Mouse (Mus musculus): ENCODE measurements around the gene Ctcfl. TPM values are rescaled to one million over a fixed set of nuclear protein-coding genes. Genes with fewer than 3 reads are reported as not detected.

Gene Ctcfl
- polyA plus RNA-seq, 1 experiment = not detected

- DNase-seq (ENCODE audit: low read depth) = no peak
- TF ChIP-seq CTCF (IDR thresholded peaks at IDR 0.05; ENCODE audit: borderline replicate concordance, extremely low read depth, insufficient read depth, insufficient read length) = no peak
- TF ChIP-seq POLR2A (IDR thresholded peaks at IDR 0.05; ENCODE audit: borderline replicate concordance, extremely low read depth, insufficient read depth, insufficient read length, poor library complexity, severe bottlenecking) = no peak
Observed at GRCm38 (mm10) chr2:173155907-173156306, 36.6 kb upstream of the Ctcfl start.

DNA sequence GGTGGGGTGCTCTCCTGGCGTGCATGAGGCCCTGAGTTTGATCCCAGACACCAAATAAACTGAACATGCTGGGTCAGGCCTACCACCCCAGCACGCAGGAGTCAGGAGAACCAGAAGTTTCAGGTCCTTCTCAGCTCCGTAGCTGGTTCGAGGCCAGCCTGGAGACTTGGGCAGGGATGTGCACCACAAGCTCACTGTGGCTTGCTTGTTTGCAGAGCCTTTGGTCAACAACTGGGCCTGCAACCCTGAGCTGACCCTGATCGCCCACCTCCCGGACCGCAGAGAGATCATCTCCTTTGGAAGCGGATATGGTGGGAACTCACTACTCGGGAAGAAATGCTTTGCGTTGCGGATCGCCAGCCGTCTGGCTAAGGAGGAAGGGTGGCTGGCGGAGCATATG lies 35.6 kb upstream of the Ctcfl start:
- TF ChIP-seq CTCF (IDR thresholded peaks at IDR 0.05; ENCODE audit: borderline replicate concordance, extremely low read depth, insufficient read depth, insufficient read length) (no peak), POLR2A (IDR thresholded peaks at IDR 0.05; ENCODE audit: borderline replicate concordance, extremely low read depth, insufficient read depth, insufficient read length, poor library complexity, severe bottlenecking) (no peak)
- DNase-seq (ENCODE audit: low read depth) = no peak

DNA sequence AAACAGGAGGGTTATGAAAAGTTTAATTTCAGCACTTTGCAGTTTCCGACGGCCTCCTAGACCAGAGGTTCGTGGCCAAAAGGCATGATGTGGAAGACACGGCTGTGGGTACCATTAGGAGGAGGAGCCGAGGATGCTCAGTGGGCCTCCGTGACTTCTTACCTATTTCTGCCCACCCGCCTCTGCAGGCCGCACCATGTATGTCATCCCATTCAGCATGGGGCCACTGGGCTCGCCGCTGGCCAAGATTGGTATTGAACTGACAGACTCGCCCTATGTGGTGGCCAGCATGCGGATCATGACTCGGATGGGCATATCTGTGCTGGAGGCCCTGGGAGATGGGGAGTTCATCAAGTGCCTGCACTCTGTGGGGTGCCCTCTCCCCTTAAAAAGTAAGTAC lies 35.2 kb upstream of the Ctcfl start:
- TF ChIP-seq CTCF (IDR thresholded peaks at IDR 0.05; ENCODE audit: borderline replicate concordance, extremely low read depth, insufficient read depth, insufficient read length) (no peak), POLR2A (IDR thresholded peaks at IDR 0.05; ENCODE audit: borderline replicate concordance, extremely low read depth, insufficient read depth, insufficient read length, poor library complexity, severe bottlenecking) (no peak)
- no peak for DNase-seq (ENCODE audit: low read depth)

DNA sequence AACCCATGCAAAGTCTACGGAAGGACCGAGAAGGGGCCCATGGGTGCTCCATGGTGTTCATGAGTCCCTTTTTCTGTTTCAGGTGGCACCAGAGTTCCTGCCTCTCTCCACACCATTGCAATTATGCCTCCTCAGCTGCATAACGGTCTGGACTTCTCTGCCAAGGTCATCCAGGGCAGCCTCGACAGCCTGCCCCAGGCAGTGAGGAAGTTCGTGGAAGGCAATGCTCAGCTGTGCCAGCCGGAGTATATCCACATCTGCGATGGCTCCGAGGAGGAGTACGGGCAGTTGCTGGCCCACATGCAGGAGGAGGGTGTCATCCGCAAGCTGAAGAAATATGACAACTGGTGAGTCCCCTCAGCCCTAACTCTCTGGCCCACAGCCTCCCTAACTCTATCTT lies 33.9 kb upstream of the Ctcfl start:
- TF ChIP-seq POLR2A (IDR thresholded peaks at IDR 0.05; ENCODE audit: borderline replicate concordance, extremely low read depth, insufficient read depth, insufficient read length, poor library complexity, severe bottlenecking) (no peak), CTCF (IDR thresholded peaks at IDR 0.05; ENCODE audit: borderline replicate concordance, extremely low read depth, insufficient read depth, insufficient read length) (no peak)

GRCm38 (mm10) chr2:173152436-173153151 lies 33.3 kb upstream of the Ctcfl start, which contains the start of gene Pck1:
Gene Pck1 (plus strand): TSS chr2:173153048.
- TF ChIP-seq CTCF (IDR thresholded peaks at IDR 0.05; ENCODE audit: borderline replicate concordance, extremely low read depth, insufficient read depth, insufficient read length) (no peak), POLR2A (IDR thresholded peaks at IDR 0.05; ENCODE audit: borderline replicate concordance, extremely low read depth, insufficient read depth, insufficient read length, poor library complexity, severe bottlenecking) (no peak)
- no peak for DNase-seq (ENCODE audit: low read depth)

More for the DNA sequence above, 33.9 kb upstream of the Ctcfl start:
- DNase-seq (ENCODE audit: low read depth) = no peak

- DNase-seq (ENCODE audit: low read depth) = no peak
- TF ChIP-seq CTCF (IDR thresholded peaks at IDR 0.05; ENCODE audit: borderline replicate concordance, extremely low read depth, insufficient read depth, insufficient read length) = no peak
- TF ChIP-seq POLR2A (IDR thresholded peaks at IDR 0.05; ENCODE audit: borderline replicate concordance, extremely low read depth, insufficient read depth, insufficient read length, poor library complexity, severe bottlenecking) = no peak
Observed at GRCm38 (mm10) chr2:173151784-173152284, 32.5 kb upstream of the Ctcfl start.

GRCm38 (mm10) chr2:173151352-173151751 lies 32.0 kb upstream of the Ctcfl start:
- no peak for DNase-seq (ENCODE audit: low read depth)
- no peak for TF ChIP-seq POLR2A (IDR thresholded peaks at IDR 0.05; ENCODE audit: borderline replicate concordance, extremely low read depth, insufficient read depth, insufficient read length, poor library complexity, severe bottlenecking)
- TF ChIP-seq CTCF (IDR thresholded peaks at IDR 0.05; ENCODE audit: borderline replicate concordance, extremely low read depth, insufficient read depth, insufficient read length) = no peak

DNA sequence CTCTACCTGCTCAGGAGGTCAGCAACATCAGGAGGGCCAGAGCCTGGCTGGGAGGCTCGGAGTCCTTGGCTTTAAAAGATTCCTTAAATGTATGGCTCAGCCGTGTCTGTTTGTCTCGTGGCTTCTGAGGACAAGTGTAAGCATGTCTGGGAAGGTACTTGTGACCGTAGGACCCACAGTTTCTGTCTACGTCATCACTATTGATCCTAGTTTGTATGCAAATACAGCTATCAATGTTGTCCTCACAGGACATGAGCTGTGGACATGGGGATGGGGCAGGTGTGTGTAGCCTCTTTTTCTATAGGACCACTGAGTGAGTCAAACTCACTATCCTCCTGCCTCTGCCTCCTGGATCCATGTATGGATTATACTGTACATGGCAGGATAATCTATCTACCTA lies 28.7 kb upstream of the Ctcfl start:
- TF ChIP-seq CTCF (IDR thresholded peaks at IDR 0.05; ENCODE audit: borderline replicate concordance, extremely low read depth, insufficient read depth, insufficient read length) (no peak), POLR2A (IDR thresholded peaks at IDR 0.05; ENCODE audit: borderline replicate concordance, extremely low read depth, insufficient read depth, insufficient read length, poor library complexity, severe bottlenecking) (no peak)
- DNase-seq (ENCODE audit: low read depth) = no peak

- no peak for TF ChIP-seq CTCF (IDR thresholded peaks at IDR 0.05; ENCODE audit: borderline replicate concordance, extremely low read depth, insufficient read depth, insufficient read length)
- no peak for TF ChIP-seq POLR2A (IDR thresholded peaks at IDR 0.05; ENCODE audit: borderline replicate concordance, extremely low read depth, insufficient read depth, insufficient read length, poor library complexity, severe bottlenecking)
- no peak for DNase-seq (ENCODE audit: low read depth)
Observed at GRCm38 (mm10) chr2:173146728-173147127, 27.4 kb upstream of the Ctcfl start.

- TF ChIP-seq CTCF (IDR thresholded peaks at IDR 0.05; ENCODE audit: borderline replicate concordance, extremely low read depth, insufficient read depth, insufficient read length) (no peak), POLR2A (IDR thresholded peaks at IDR 0.05; ENCODE audit: borderline replicate concordance, extremely low read depth, insufficient read depth, insufficient read length, poor library complexity, severe bottlenecking) (no peak)
- DNase-seq (ENCODE audit: low read depth) = no peak
Observed at GRCm38 (mm10) chr2:173145808-173146207, 26.5 kb upstream of the Ctcfl start.

DNA sequence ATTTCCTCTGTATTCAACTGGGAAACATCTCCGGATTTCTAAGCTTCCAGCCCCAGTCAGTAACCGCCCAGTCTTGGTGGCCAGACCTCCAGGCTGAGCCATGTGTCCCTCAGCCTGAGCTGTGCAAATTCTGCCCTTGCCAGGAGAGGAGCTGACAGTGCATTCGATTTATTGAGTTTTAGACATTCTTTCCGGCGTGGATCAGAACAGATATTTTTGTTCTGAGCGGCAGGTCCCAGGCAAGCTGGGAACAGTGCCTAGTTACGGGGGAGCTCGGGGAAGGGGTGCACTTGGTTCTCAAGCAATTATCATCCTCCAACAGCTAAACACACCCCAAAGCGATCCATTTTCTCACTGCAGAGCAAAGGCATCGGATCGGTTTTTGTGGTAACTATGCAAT lies 24.3 kb upstream of the Ctcfl start:
- no peak for DNase-seq (ENCODE audit: low read depth)
- no peak for TF ChIP-seq CTCF (IDR thresholded peaks at IDR 0.05; ENCODE audit: borderline replicate concordance, extremely low read depth, insufficient read depth, insufficient read length)
- no peak for TF ChIP-seq POLR2A (IDR thresholded peaks at IDR 0.05; ENCODE audit: borderline replicate concordance, extremely low read depth, insufficient read depth, insufficient read length, poor library complexity, severe bottlenecking)
